Mouse (Mus musculus) heart, postnatal 14 days (tissue): ENCODE measurements at regions not wholly inside any gene's neighbourhood (a gene's known extent, or its start where the extent isn't known, plus 50 kb on each side); places are given as distances from the start of the nearest gene placed in this dataset.
"Not testable (repeated sequence)": the region's sequence is repeated elsewhere in the genome, so short reads cannot be mapped to it uniquely, and the experiment has no call there.

Experiments used
- DNase-seq, 2 experiments: peaks; one replicate each; pipeline ENCODE4 v3.0.0; 2021 to 2022
- intact Hi-C: fragments of 180-260 bp; cut with DNase I; formaldehyde crosslinking; loops from one replicate; pipeline ENCODE4 v1.15.1; 2025

GRCm38 (mm10) chr19:49115484-49115883 is 909.7 kb downstream of the Sorcs3 start:
- intact Hi-C loops, result no loop called here

GRCm38 (mm10) chr19:49131664-49132063 is 925.8 kb downstream of the Sorcs3 start:
- no peak for DNase-seq
- intact Hi-C loops, result no loop called here

More at GRCm38 (mm10) chr19:49115484-49115883, 909.7 kb downstream of the Sorcs3 start:
- no peak for DNase-seq

GRCm38 (mm10) chr19:49172078-49172477 is 966.3 kb downstream of the Sorcs3 start:
- no peak for DNase-seq
- intact Hi-C loops, result no loop called here

GRCm38 (mm10) chr19:49207971-49208370 is 1002.1 kb downstream of the Sorcs3 start:
- intact Hi-C loops, result no loop called here
- no peak for DNase-seq

GRCm38 (mm10) chr19:49242601-49243000 is 1036.8 kb downstream of the Sorcs3 start:
- intact Hi-C loops, result no loop called here
- DNase-seq, result no peak

- DNase-seq, result no peak
- intact Hi-C loops, result no loop called here
Measured at GRCm38 (mm10) chr19:49245114-49245714, 1039.4 kb downstream of the Sorcs3 start.

GRCm38 (mm10) chr19:49264616-49265015 is 1058.8 kb downstream of the Sorcs3 start:
- no peak for DNase-seq
- intact Hi-C loops, result no loop called here

GRCm38 (mm10) chr19:49267864-49268480 is 1062.1 kb downstream of the Sorcs3 start:
- DNase-seq, result peak in 1 of 2 experiments; percentile 1
- intact Hi-C loops, result no loop called here

GRCm38 (mm10) chr19:49282626-49283261 is 1076.9 kb downstream of the Sorcs3 start:
- intact Hi-C loops, result no loop called here
- no peak for DNase-seq

GRCm38 (mm10) chr19:49294980-49295379 is 1089.2 kb downstream of the Sorcs3 start:
- intact Hi-C loops, result no loop called here
- DNase-seq, result no peak

- DNase-seq, result peak in 1 of 2 experiments; percentile 34
- intact Hi-C loops, result no loop called here
Measured at GRCm38 (mm10) chr19:49299351-49300271, 1093.8 kb downstream of the Sorcs3 start.

- peak in 1 of 2 experiments; percentile 26 for DNase-seq
- intact Hi-C loops, result no loop called here
Measured at GRCm38 (mm10) chr19:49301364-49302091, 1095.7 kb downstream of the Sorcs3 start.

- no peak for DNase-seq
- intact Hi-C loops, result no loop called here
Measured at GRCm38 (mm10) chr19:49305804-49306203, 1100.0 kb downstream of the Sorcs3 start.

GRCm38 (mm10) chr19:49314229-49314628 is 1108.4 kb downstream of the Sorcs3 start:
- DNase-seq, result no peak
- intact Hi-C loops, result no loop called here

GRCm38 (mm10) chr19:49359642-49360041 is 1153.8 kb downstream of the Sorcs3 start:
- intact Hi-C loops, result no loop called here
- DNase-seq, result no peak

GRCm38 (mm10) chr19:49360715-49361114 is 1154.9 kb downstream of the Sorcs3 start:
- no peak for DNase-seq
- intact Hi-C loops, result no loop called here

GRCm38 (mm10) chr19:49361116-49361515 is 1155.3 kb downstream of the Sorcs3 start:
- DNase-seq, intact Hi-C loops: not testable (repeated sequence)

GRCm38 (mm10) chr19:49372921-49373320 is 1167.1 kb downstream of the Sorcs3 start:
- DNase-seq, result no peak
- intact Hi-C loops, result no loop called here

GRCm38 (mm10) chr19:49374295-49374694 is 1168.5 kb downstream of the Sorcs3 start:
- DNase-seq, result no peak
- intact Hi-C loops, result no loop called here

- no peak for DNase-seq
- intact Hi-C loops, result no loop called here
Measured at GRCm38 (mm10) chr19:49374926-49375325, 1169.1 kb downstream of the Sorcs3 start.
